22 mouse cellular contexts compared by ENCODE assay signal in genomic region chr17:28300850-28301249, GRCm38 (mm10). TPM values are rescaled to one million over a fixed set of nuclear protein-coding genes. Genes with fewer than 3 reads are reported as not detected.
A peak's percentile ranks its signal among the peaks of the same experiment; 100 is the strongest.
DNase-seq lines count a peak whose midpoint lies in the region; ATAC-seq and TF ChIP-seq lines count a peak whose summit lies in the region.
"Had no signal": no experiment of that assay in that cellular context is flagged by ENCODE, and none has a peak within 500 bp of the region (broad histone marks: within the 10 kb centered on the region; RNA-seq: fewer than 3 reads in every experiment).

No protein-coding gene starts in this region.

- peaks cover 41% of the 10 kb centered on the region for H3K36me3 ChIP-seq in liver, embryonic 12.5 days
- peaks cover 6% of the 10 kb centered on the region; the same call in 1 of the 2 replicates for H3K36me3 ChIP-seq in neural tube, embryonic 12.5 days
- peaks cover 3% of the 10 kb centered on the region; the same call in 1 of the 2 replicates for H3K36me3 ChIP-seq in neural tube, embryonic 15.5 days
- H3K36me3 ChIP-seq in midbrain, postnatal 0 days (ENCODE audit: insufficient read depth, low read length): peaks cover 6% of the 10 kb centered on the region; the same call in 1 of the 2 replicates

- 73% methylated on average over 3 of the region's 3 CpGs for WGBS in liver, embryonic 12.5 days (ENCODE audit: insufficient replicate concordance)
- WGBS in neural tube, embryonic 12.5 days: 69% methylated on average over 3 of the region's 3 CpGs
- 54% methylated on average over 3 of the region's 3 CpGs for WGBS in neural tube, embryonic 15.5 days
- 65% methylated on average over 3 of the region's 3 CpGs for WGBS in midbrain, postnatal 0 days

- no peak overlapping the region for H3K9ac ChIP-seq in liver, embryonic 12.5 days
- 0 out of 2 replicates have a peak overlapping the region, but pooled peaks have one; percentile 13 for H3K9ac ChIP-seq in neural tube, embryonic 12.5 days
- H3K9ac ChIP-seq in neural tube, embryonic 15.5 days (replicated peaks): no peak overlapping the region
- H3K9ac ChIP-seq in midbrain, postnatal 0 days (replicated peaks; ENCODE audit: low read length, poor library complexity, severe bottlenecking): 0 out of 2 replicates have a peak overlapping the region, but pooled peaks have one; percentile 4
- H3K9ac ChIP-seq: embryonic facial prominence, embryonic 15.5 days; forebrain, embryonic 12.5 days had no signal

- H3K4me1 ChIP-seq in liver, embryonic 12.5 days: peaks cover 12% of the 10 kb centered on the region; the same call in 1 of the 2 replicates
- peaks cover 18% of the 10 kb centered on the region for H3K4me1 ChIP-seq in neural tube, embryonic 12.5 days
- H3K4me1 ChIP-seq in neural tube, embryonic 15.5 days: 0 out of 2 replicates have a peak, but pooled peaks cover 5% of the 10 kb centered on the region
- no peaks in the 10 kb centered on the region for H3K4me1 ChIP-seq in midbrain, postnatal 0 days (ENCODE audit: insufficient read depth, low read length)

- ATAC-seq in liver, embryonic 12.5 days: peak; percentile 33; the same call in 1 of the 2 replicates
- no peak for ATAC-seq in neural tube, embryonic 12.5 days (ENCODE audit: low FRiP score, low read depth)
- ATAC-seq in neural tube, embryonic 15.5 days (ENCODE audit: low FRiP score): no peak
- ATAC-seq in midbrain, postnatal 0 days (ENCODE audit: low FRiP score): no peak
- ATAC-seq in megakaryocyte, adult 5-6 weeks (ENCODE audit: poor library complexity, severe bottlenecking): no peak

- peak; percentile 46 to 50 for DNase-seq in cerebellum, postnatal 10 days
- DNase-seq in cerebellum, adult 9-10 months: no peak
- no peak for DNase-seq in liver
- DNase-seq in midbrain, postnatal 0 days (ENCODE audit: low spot score): no peak
- DNase-seq: adrenal gland, adult 2 months; cerebellum, adult 11-12 months; gastrocnemius, postnatal 14 days; heart, postnatal 10 days; kidney, adult 18-20 months; kidney, postnatal 10 days; right cerebral cortex, postnatal 14 days had no signal

- no peak overlapping the region for H3K4me2 ChIP-seq in liver, embryonic 12.5 days
- H3K4me2 ChIP-seq in neural tube, embryonic 12.5 days (replicated peaks): no peak overlapping the region
- H3K4me2 ChIP-seq in neural tube, embryonic 15.5 days: no peak overlapping the region
- no peak overlapping the region for H3K4me2 ChIP-seq in midbrain, postnatal 0 days (ENCODE audit: low read depth, low read length, poor library complexity, severe bottlenecking)
- H3K4me2 ChIP-seq: embryonic facial prominence, embryonic 15.5 days; forebrain, embryonic 12.5 days; limb, embryonic 12.5 days had no signal

- H3K9me3 ChIP-seq in liver, embryonic 12.5 days (replicated peaks): no peaks in the 10 kb centered on the region
- no peaks in the 10 kb centered on the region for H3K9me3 ChIP-seq in neural tube, embryonic 12.5 days
- H3K9me3 ChIP-seq in neural tube, embryonic 15.5 days (replicated peaks): no peaks in the 10 kb centered on the region
- no peaks in the 10 kb centered on the region for H3K9me3 ChIP-seq in midbrain, postnatal 0 days (ENCODE audit: low read length)
- H3K9me3 ChIP-seq: embryonic facial prominence, embryonic 15.5 days; forebrain, embryonic 12.5 days; limb, embryonic 12.5 days had no signal

- H3K27me3 ChIP-seq in liver, embryonic 12.5 days (replicated peaks): 0 out of 2 replicates have a peak, but pooled peaks cover 9% of the 10 kb centered on the region
- H3K27me3 ChIP-seq in neural tube, embryonic 12.5 days (replicated peaks): no peaks in the 10 kb centered on the region
- H3K27me3 ChIP-seq in neural tube, embryonic 15.5 days (replicated peaks): no peaks in the 10 kb centered on the region
- H3K27me3 ChIP-seq in midbrain, postnatal 0 days (ENCODE audit: insufficient read depth, low read length): no peaks in the 10 kb centered on the region
- H3K27me3 ChIP-seq: embryonic facial prominence, embryonic 15.5 days; forebrain, embryonic 12.5 days; limb, embryonic 12.5 days; megakaryocyte, embryonic 14.5 days had no signal

- no peak for TF ChIP-seq CTCF in midbrain, postnatal 0 days (IDR thresholded peaks at IDR 0.05)

- H3K4me3 ChIP-seq in liver, embryonic 12.5 days: no peak overlapping the region
- no peak overlapping the region for H3K4me3 ChIP-seq in neural tube, embryonic 12.5 days
- H3K4me3 ChIP-seq in neural tube, embryonic 15.5 days (replicated peaks): no peak overlapping the region
- H3K4me3 ChIP-seq in midbrain, postnatal 0 days (ENCODE audit: low read depth, low read length): no peak overlapping the region
- H3K4me3 ChIP-seq: embryonic facial prominence, embryonic 15.5 days; forebrain, embryonic 12.5 days; layer of hippocampus, adult 2 months; left cerebral cortex, adult 2 months; limb, embryonic 12.5 days; megakaryocyte, embryonic 14.5 days; myocyte had no signal

- no peak overlapping the region for H3K27ac ChIP-seq in liver, embryonic 12.5 days
- H3K27ac ChIP-seq in neural tube, embryonic 12.5 days: no peak overlapping the region
- H3K27ac ChIP-seq in neural tube, embryonic 15.5 days (replicated peaks): no peak overlapping the region
- no peak overlapping the region for H3K27ac ChIP-seq in midbrain, postnatal 0 days (ENCODE audit: low read depth, low read length)
- H3K27ac ChIP-seq: embryonic facial prominence, embryonic 15.5 days; layer of hippocampus, adult 2 months; left cerebral cortex, adult 2 months had no signal

RNA-seq across cellular contexts. Expression of gene Fance, which starts 12.5 kb away (rescaled TPM):
- 18.8 and 22.1 TPM in 2 replicates for polyA plus RNA-seq in liver, embryonic 12.5 days (2016; fragmentation: Nextera tagmentation; extraction: Ambion mirVana)
- polyA plus RNA-seq in neural tube, embryonic 12.5 days (2016; fragmentation: Nextera tagmentation; extraction: Ambion mirVana): 31.0 and 31.2 TPM in 2 replicates
- polyA plus RNA-seq in neural tube, embryonic 15.5 days (2015; fragmentation: Nextera tagmentation; extraction: Ambion mirVana): 26.3 and 30.3 TPM in 2 replicates
- total RNA-seq in midbrain, postnatal 0 days (2014; rRNA removed): 33.4 and 33.6 TPM in 2 replicates
- 26.1 and 28.6 TPM in 2 replicates for polyA plus RNA-seq in midbrain, postnatal 0 days (2015; fragmentation: Nextera tagmentation; extraction: Ambion mirVana)
- total RNA-seq in megakaryocyte, adult 5-6 weeks (2015): 11.5 and 11.9 TPM in 2 replicates
- 7.5 and 14.3 TPM in 2 replicates for total RNA-seq in megakaryocyte, adult 5-6 weeks (2017)

RNA-seq across cellular contexts. Expression of gene Rpl10a, which starts 27.4 kb away (rescaled TPM):
- polyA plus RNA-seq in liver, embryonic 12.5 days (2016; fragmentation: Nextera tagmentation; extraction: Ambion mirVana): 472 and 487 TPM in 2 replicates
- 341 and 353 TPM in 2 replicates for polyA plus RNA-seq in neural tube, embryonic 12.5 days (2016; fragmentation: Nextera tagmentation; extraction: Ambion mirVana)
- polyA plus RNA-seq in neural tube, embryonic 15.5 days (2015; fragmentation: Nextera tagmentation; extraction: Ambion mirVana): 329 and 387 TPM in 2 replicates
- 810 and 1,016 TPM in 2 replicates for total RNA-seq in midbrain, postnatal 0 days (2014; rRNA removed)
- polyA plus RNA-seq in midbrain, postnatal 0 days (2015; fragmentation: Nextera tagmentation; extraction: Ambion mirVana): 347 and 365 TPM in 2 replicates
- 1,429 and 1,585 TPM in 2 replicates for total RNA-seq in megakaryocyte, adult 5-6 weeks (2015)
- total RNA-seq in megakaryocyte, adult 5-6 weeks (2017): 468 and 491 TPM in 2 replicates

RNA-seq across cellular contexts. Expression of gene Tead3, which starts 49.8 kb away (rescaled TPM):
- polyA plus RNA-seq in liver, embryonic 12.5 days (2016; fragmentation: Nextera tagmentation; extraction: Ambion mirVana): 1.9 and 2.0 TPM in 2 replicates
- polyA plus RNA-seq in neural tube, embryonic 12.5 days (2016; fragmentation: Nextera tagmentation; extraction: Ambion mirVana): 3.5 and 4.8 TPM in 2 replicates
- polyA plus RNA-seq in neural tube, embryonic 15.5 days (2015; fragmentation: Nextera tagmentation; extraction: Ambion mirVana): 1.5 and 3.2 TPM in 2 replicates
- 4.8 and 5.4 TPM in 2 replicates for total RNA-seq in midbrain, postnatal 0 days (2014; rRNA removed)
- 1.2 and 1.3 TPM in 2 replicates for polyA plus RNA-seq in midbrain, postnatal 0 days (2015; fragmentation: Nextera tagmentation; extraction: Ambion mirVana)
- total RNA-seq in megakaryocyte, adult 5-6 weeks (2015): not detected in 2 replicates
- total RNA-seq in megakaryocyte, adult 5-6 weeks (2017): not detected in 2 replicates

Comparison
In these comparisons a context has a peak if more than half of its experiments do, and no peak if none do; other contexts are left out.
1. DNase-seq: peak in cerebellum, postnatal 10 days (2 of 2); none in cerebellum, adult 9-10 months (single experiment), liver (single experiment) and midbrain, postnatal 0 days (single experiment).
2. H3K9ac ChIP-seq: peak in neural tube, embryonic 12.5 days (single experiment) and midbrain, postnatal 0 days (single experiment); none in liver, embryonic 12.5 days (single experiment) and neural tube, embryonic 15.5 days (single experiment).